Mouse (Mus musculus) midbrain, embryonic 11.5 days (tissue): ENCODE results near the gene Cep295. TPM values are rescaled to one million over a fixed set of nuclear protein-coding genes. Genes with fewer than 3 reads are reported as not detected.

ENCODE experiments used
- ATAC-seq: fragments of 200-750 bp; cut with Nextera tagmentation; 2 replicates; pipeline ENCODE4 v1.8.0; 2017; ENCODE audit warnings: moderate TSS enrichment, moderate library complexity; ENCODE audit not compliant: low FRiP score
- DNase-seq: peaks from one replicate; pipeline ENCODE4 v3.0.0; 2015; ENCODE audit warnings: low spot score; ENCODE audit errors: missing footprints
- H3K27ac ChIP-seq: fragments of 300-500 bp; sonication (generic); 2 replicates; pipeline ENCODE4 v1.5.1; 2014; ENCODE audit warnings: low read depth, low read length
- H3K27me3 ChIP-seq: fragments of 300-500 bp; sonication (generic); 2 replicates; pipeline ENCODE4 v1.6.1; 2014; ENCODE audit warnings: mild to moderate bottlenecking, low read length, moderate library complexity, mixed read lengths; ENCODE audit not compliant: control insufficient read depth, insufficient read depth
- H3K36me3 ChIP-seq: fragments of 300-500 bp; sonication (generic); 2 replicates; pipeline ENCODE4 v1.6.1; 2014; ENCODE audit warnings: mild to moderate bottlenecking, low read length, moderate library complexity, mixed read lengths; ENCODE audit not compliant: control insufficient read depth, insufficient read depth
- H3K4me1 ChIP-seq: fragments of 300-500 bp; sonication (generic); 2 replicates; pipeline ENCODE4 v1.6.1; 2014; ENCODE audit warnings: low read length; ENCODE audit not compliant: control insufficient read depth, insufficient read depth
- H3K4me2 ChIP-seq: fragments of 300-500 bp; sonication (generic); 2 replicates; pipeline ENCODE4 v1.6.1; 2014; ENCODE audit warnings: mild to moderate bottlenecking, moderate library complexity
- H3K4me3 ChIP-seq: fragments of 300-500 bp; sonication (generic); 2 replicates; pipeline ENCODE4 v1.5.1; 2014; ENCODE audit warnings: low read depth, low read length
- H3K9ac ChIP-seq: fragments of 300-500 bp; sonication (generic); 2 replicates; pipeline ENCODE4 v1.6.1; 2014; ENCODE audit warnings: low read length
- H3K9me3 ChIP-seq: fragments of 300-500 bp; sonication (generic); 2 replicates; pipeline ENCODE4 v1.6.1; 2016; ENCODE audit warnings: low read length; ENCODE audit not compliant: control insufficient read depth
- WGBS: fragments of 180-500 bp; shearing (Covaris S2); extraction: QIAGEN DNeasy Blood & Tissue Kit; methylation state at CpG from one replicate; pipeline ENCODE4 v1.1.7; 2014; 5-methylcytosine and 5-hydroxymethylcytosine counted together
- microRNA-seq: library from miRNA; unstranded; fragments of <30 nt; microRNA quantifications from one replicate; pipeline ENCODE4, GENCODE M21; 2017
- polyA plus RNA-seq: library from polyadenylated mRNA; unstranded; fragments of >200 nt; fragmentation: Nextera tagmentation; extraction: Ambion mirVana; gene quantifications from 2 replicates; pipeline ENCODE4 v1.2.1, GENCODE M21; 2014

Cep295 gene
- polyA plus RNA-seq, 1 experiment from 2014 or later = 21.6 TPM

DNA sequence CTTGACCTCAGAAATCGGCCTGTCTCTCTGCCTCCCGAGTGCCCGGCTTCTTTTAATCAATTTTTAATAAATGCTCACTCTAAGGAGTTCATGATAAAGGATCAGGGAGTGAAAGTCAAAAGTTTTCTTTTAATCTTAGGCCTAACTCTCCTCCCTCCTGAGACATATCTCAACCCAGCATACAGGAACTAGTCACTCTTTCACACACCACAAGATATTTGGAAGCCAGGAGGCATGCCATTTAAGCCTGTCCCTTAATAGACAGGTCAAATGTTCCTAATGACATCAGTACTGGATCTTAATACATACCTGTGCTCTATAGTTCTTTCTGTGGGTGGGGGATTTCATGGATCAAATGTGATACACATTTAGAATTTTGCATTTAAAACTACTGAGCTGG is 79.2 kb downstream of the Cep295 start:
- H3K36me3 ChIP-seq = peaks cover 7% of the 10 kb centered on the region
- H3K9me3 ChIP-seq = no peaks in the 10 kb centered on the region
- 88% methylated on average over 3 of the region's 3 CpGs for WGBS
- no peaks in the 10 kb centered on the region for H3K27me3 ChIP-seq
- peaks cover 15% of the 10 kb centered on the region for H3K4me1 ChIP-seq
- DNase-seq = no peak
- no peak for ATAC-seq
- no peak overlapping the region for H3K9ac ChIP-seq
- H3K4me3 ChIP-seq = no peak overlapping the region
- no peak overlapping the region for H3K27ac ChIP-seq
- H3K4me2 ChIP-seq = no peak overlapping the region

DNA sequence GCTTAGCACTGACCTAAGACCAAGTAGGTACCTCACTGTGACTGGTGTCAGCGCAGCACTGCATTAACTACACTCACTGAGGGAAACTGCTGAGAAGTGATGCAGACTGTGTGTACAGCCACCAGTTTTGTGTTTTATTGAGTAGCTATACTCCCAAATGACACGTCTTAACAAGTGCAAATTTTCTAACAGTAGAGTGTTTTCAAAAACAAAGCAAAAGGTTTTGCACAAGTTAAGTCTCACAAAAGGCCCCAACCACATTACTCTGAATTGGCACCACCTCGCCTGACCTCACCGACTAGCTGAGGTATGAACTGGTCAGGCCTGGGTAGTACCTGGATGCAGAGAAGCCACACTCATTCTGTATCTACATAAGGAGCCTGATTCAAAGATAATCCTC is 80.7 kb downstream of the Cep295 start:
- no peaks in the 10 kb centered on the region for H3K27me3 ChIP-seq
- no peak overlapping the region for H3K4me3 ChIP-seq
- no peaks in the 10 kb centered on the region for H3K9me3 ChIP-seq
- DNase-seq (no peak), ATAC-seq (no peak)
- 93% methylated on average over 4 of the region's 4 CpGs for WGBS
- H3K9ac ChIP-seq = no peak overlapping the region
- no peak overlapping the region for H3K4me2 ChIP-seq
- no peak overlapping the region for H3K27ac ChIP-seq
- H3K36me3 ChIP-seq = peaks cover 17% of the 10 kb centered on the region
- H3K4me1 ChIP-seq = peaks cover 15% of the 10 kb centered on the region

DNA sequence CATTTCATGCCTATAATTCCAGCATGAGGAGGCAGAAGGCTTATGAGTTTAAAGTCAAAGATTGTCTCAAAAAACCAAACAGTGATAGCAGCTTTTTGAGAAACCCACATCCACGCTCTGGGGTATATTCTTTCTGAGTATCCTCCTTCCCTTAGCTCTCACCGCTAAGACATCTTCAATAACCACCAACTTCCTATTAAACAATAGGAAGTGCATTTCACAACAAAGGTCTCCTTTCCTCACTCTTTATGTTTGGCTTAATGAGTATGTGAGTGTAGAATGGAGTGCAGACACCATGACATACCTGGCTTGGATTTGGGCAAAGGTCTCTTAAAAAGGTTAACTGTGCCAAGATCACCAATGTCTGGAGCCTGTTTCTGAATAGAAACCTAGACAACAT is 83.6 kb downstream of the Cep295 start:
- no peaks in the 10 kb centered on the region for H3K27me3 ChIP-seq
- WGBS = 97% methylated on average over 2 of the region's 2 CpGs
- no peaks in the 10 kb centered on the region for H3K9me3 ChIP-seq
- no peak overlapping the region for H3K27ac ChIP-seq
- no peak for DNase-seq
- H3K4me1 ChIP-seq = peaks cover 5% of the 10 kb centered on the region; the same call in 1 of the 2 replicates
- H3K4me3 ChIP-seq = no peak overlapping the region
- peaks cover 27% of the 10 kb centered on the region for H3K36me3 ChIP-seq
- no peak for ATAC-seq
- H3K9ac ChIP-seq = no peak overlapping the region
- H3K4me2 ChIP-seq = no peak overlapping the region

Small RNA genes within 50 kb of the gene (microRNA-seq; reads per million reads assigned to microRNA genes)
- gene Gm49349 (not detected), gene mmu-mir-7650 (not detected)

Other genes with a start within 250 kb of the Cep295 start
- not detected in 2 replicates for gene Hephl1, start 245.7 kb downstream of the Cep295 start, polyA plus RNA-seq
- gene Vstm5, start 118.7 kb downstream of the Cep295 start, polyA plus RNA-seq = 1.9 and 2.0 TPM in 2 replicates
- gene Med17, start 77.9 kb downstream of the Cep295 start, polyA plus RNA-seq = 47.4 and 48.9 TPM in 2 replicates
- gene Taf1d, start 51.6 kb downstream of the Cep295 start, polyA plus RNA-seq = 67.9 and 68.3 TPM in 2 replicates
- gene 4931406C07Rik, start 51.3 kb downstream of the Cep295 start, polyA plus RNA-seq = 5.3 and 5.4 TPM in 2 replicates
- 3.0 and 3.7 TPM in 2 replicates for gene Smco4, start 135.6 kb upstream of the Cep295 start, polyA plus RNA-seq